Mouse (Mus musculus) small intestine, adult 2 months (tissue): ENCODE results near the gene 3100002H09Rik.

Experiments used
- CTCF ChIP-seq: fragments of 200-500 bp; IDR thresholded peaks from 2 replicates; pipeline ENCODE4 v1.5.1; 2012; ENCODE audit warnings: low read depth, mild to moderate bottlenecking, control low read depth, inconsistent platforms, low read length, moderate library complexity, mixed read lengths; ENCODE audit not compliant: insufficient replicate concordance, insufficient read length; ENCODE audit errors: extremely low read depth
- POLR2A ChIP-seq: fragments of 200-500 bp; IDR thresholded peaks from 2 replicates; pipeline ENCODE4 v1.6.1; 2012; ENCODE audit warnings: low read depth, mild to moderate bottlenecking, control low read depth, inconsistent platforms, low read length, moderate library complexity

- no peak for TF ChIP-seq CTCF
- TF ChIP-seq POLR2A: no peak
These were observed 34.6 kb downstream of the 3100002H09Rik start for GRCm38 (mm10) chr4:124575955-124576445.
